Mouse (Mus musculus): Measurements from ENCODE around the gene Wfdc6a.

DNA sequence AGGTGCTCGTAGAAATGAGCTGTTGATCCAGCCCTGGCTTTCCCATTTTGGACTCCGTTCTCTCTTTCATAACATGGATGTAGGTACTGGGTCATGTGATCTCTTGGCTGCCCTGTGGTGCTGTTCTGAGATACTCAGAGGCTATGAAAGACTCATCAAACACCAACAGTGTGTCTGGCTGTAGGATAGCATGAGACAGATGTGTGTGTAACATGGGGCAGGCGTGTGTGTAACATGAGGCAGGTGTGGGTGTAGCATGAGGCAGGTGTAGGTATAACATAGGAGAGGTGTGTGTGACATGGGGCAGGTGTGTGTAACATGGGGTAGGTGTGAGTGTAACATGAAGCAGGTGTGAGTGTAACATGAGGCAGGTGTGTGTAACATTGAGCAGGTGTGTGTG is 30.1 kb upstream of the Wfdc6a start:
- TF ChIP-seq CTCF (IDR thresholded peaks at IDR 0.05; ENCODE audit: control insufficient read depth, insufficient read depth, insufficient replicate concordance, low read depth, low read length) (no peak), POLR2A (IDR thresholded peaks at IDR 0.05; ENCODE audit: control insufficient read depth, low read depth, low read length) (no peak)

Measured in testis, adult 2 months (tissue).